8 mouse cellular contexts compared by ENCODE assay signal in genomic region chr13:33964206-33965046, GRCm38 (mm10). TPM values are rescaled to one million over a fixed set of nuclear protein-coding genes. Genes with fewer than 3 reads are reported as not detected.
A peak's percentile ranks its signal among the peaks of the same experiment; 100 is the strongest.
DNase-seq lines count a peak whose midpoint lies in the region; ATAC-seq and TF ChIP-seq lines count a peak whose summit lies in the region.

Nqo2 (plus strand) TSS chr13:33964687.

- peak; percentile 41 for DNase-seq in Patski (ENCODE audit: low read depth, low spot score)
- peak; percentile 61 to 62 for DNase-seq in cerebellum, postnatal 14 days
- DNase-seq in frontal cortex, postnatal 14 days (ENCODE audit: low spot score in 2 of 2): peak; percentile 34 to 41
- DNase-seq in layer of hippocampus, postnatal 25 days (ENCODE audit: extremely low spot score in 1 of 2, low spot score in 1 of 2): peak; percentile 33 to 36
- peak; percentile 67 for DNase-seq in lung, postnatal 25 days (ENCODE audit: low spot score)
- DNase-seq in retina, postnatal 1 day: peak; percentile 89
- peak; percentile 54 to 77 for DNase-seq in urinary bladder, adult 18-20 months (ENCODE audit: low spot score in 2 of 2)

- no peaks in the 10 kb centered on the region for H3K36me3 ChIP-seq in hindbrain, embryonic 13.5 days

- peak within 1 kb of the TSS; percentile 82 for H3K27ac ChIP-seq in hindbrain, embryonic 13.5 days

- H3K27me3 ChIP-seq in Patski: no peaks in the 10 kb centered on the region
- no peaks in the 10 kb centered on the region for H3K27me3 ChIP-seq in hindbrain, embryonic 13.5 days

- peak within 1 kb of the TSS; percentile 53 for H3K4me3 ChIP-seq in hindbrain, embryonic 13.5 days

- no peaks in the 10 kb centered on the region for H3K9me3 ChIP-seq in hindbrain, embryonic 13.5 days

- 2% methylated on average over 22 of the region's 22 CpGs for WGBS in hindbrain, embryonic 13.5 days

- POLR2A ChIA-PET in Patski (lab: Charles Lee): interaction anchor here (0.7 kb wide), 1 partner anchor 13 kb away, joined by 4 read pairs; no protein-coding TSS in a partner anchor

- peak; percentile 18 for TF ChIP-seq CTCF in Patski (IDR thresholded peaks at IDR 0.05)

- H3K4me2 ChIP-seq in hindbrain, embryonic 13.5 days: peak within 1 kb of the TSS; percentile 68

- CTCF ChIA-PET in Patski (lab: Charles Lee): interaction anchor here (2.6 kb wide), 1 partner anchor 30 kb away, joined by 16 read pairs; no protein-coding TSS in a partner anchor

- peaks cover 7% of the 10 kb centered on the region; the same call in 1 of the 2 replicates for H3K4me1 ChIP-seq in hindbrain, embryonic 13.5 days (replicated peaks)

- peak within 1 kb of the TSS; percentile 75 for H3K9ac ChIP-seq in hindbrain, embryonic 13.5 days

- peak; percentile 90 for ATAC-seq in Patski
- peak; percentile 91 for ATAC-seq in hindbrain, embryonic 13.5 days (ENCODE audit: low FRiP score)

- in situ Hi-C loops in Patski (cut with MboI; ENCODE audit: low pct_unique_long_range_greater_than_20kb): loop anchor here (5.0 kb wide), 1 partner anchor 33 kb away; no protein-coding TSS in a partner anchor

RNA-seq across cellular contexts. Expression of gene Nqo2, which starts in this region (rescaled TPM):
- 22.6 TPM for polyA plus RNA-seq in Patski (2021)
- polyA plus RNA-seq in hindbrain, embryonic 13.5 days (2015; fragmentation: Nextera tagmentation; extraction: Ambion mirVana): 9.0 and 10.3 TPM in 2 replicates
- 1 to 10 TPM; 5.5 to 5.8 TPM for total RNA-seq in layer of hippocampus, postnatal 25 days (2021)

Comparison
In these comparisons a context has a peak if more than half of its experiments do, and no peak if none do; other contexts are left out.
1. Peak in every context shown above with its lines: DNase-seq, ATAC-seq, H3K4me3 ChIP-seq and H3K27ac ChIP-seq.
2. DNase-seq: peak in every context shown above with its lines; median percentile 89 in retina, postnatal 1 day; 67 in lung, postnatal 25 days; 66 in urinary bladder, adult 18-20 months; 62 in cerebellum, postnatal 14 days; 41 in Patski; 38 in frontal cortex, postnatal 14 days; 34 in layer of hippocampus, postnatal 25 days.